Mouse (Mus musculus): ENCODE measurements around the gene Tsen54. TPM values are rescaled to one million over a fixed set of nuclear protein-coding genes. Genes with fewer than 3 reads are reported as not detected.
A peak's percentile ranks its signal among the peaks of the same experiment; 100 is the strongest.

The Tsen54 gene
- polyA plus RNA-seq, 1 experiment from 2014 or later, result 28.1 TPM

GRCm38 (mm10) chr11:115832064-115832463, 17.5 kb downstream of the Tsen54 start:
- peak overlapping the region; percentile 36; the same call in 1 of the 2 replicates for H3K9ac ChIP-seq (ENCODE audit: low read length)
- WGBS, result 45% methylated on average over 6 of the region's 6 CpGs

GRCm38 (mm10) chr11:115832523-115832922, 18.0 kb downstream of the Tsen54 start:
- Histone ChIP-seq H3K27ac (ENCODE audit: low read length) (peak overlapping the region; percentile 92), H3K36me3 (ENCODE audit: control insufficient read depth, insufficient read depth, low read length) (no peaks in the 10 kb centered on the region), H3K9ac (ENCODE audit: low read length) (peak overlapping the region; percentile 22), H3K27me3 (ENCODE audit: control insufficient read depth, insufficient read depth, low read length) (no peaks in the 10 kb centered on the region), H3K9me3 (replicated peaks; ENCODE audit: control insufficient read depth, low read length) (no peaks in the 10 kb centered on the region), H3K4me3 (replicated peaks; ENCODE audit: low read length) (no peak overlapping the region; the same call in 1 of the 2 replicates), H3K4me2 (ENCODE audit: low read depth, low read length) (peak overlapping the region; percentile 40; the same call in 1 of the 2 replicates), H3K4me1 (ENCODE audit: control insufficient read depth, insufficient read depth, low read length) (peaks cover 68% of the 10 kb centered on the region)
- WGBS, result 13% methylated on average over 8 of the region's 8 CpGs
- 0 out of 2 replicates have a peak, but pooled peaks have one; percentile 20 for ATAC-seq (ENCODE audit: insufficient read depth, low FRiP score)

More at GRCm38 (mm10) chr11:115832064-115832463, 17.5 kb downstream of the Tsen54 start:
- Histone ChIP-seq H3K9me3 (replicated peaks; ENCODE audit: control insufficient read depth, low read length) (no peaks in the 10 kb centered on the region), H3K4me1 (ENCODE audit: control insufficient read depth, insufficient read depth, low read length) (peaks cover 64% of the 10 kb centered on the region), H3K36me3 (ENCODE audit: control insufficient read depth, insufficient read depth, low read length) (no peaks in the 10 kb centered on the region), H3K27me3 (ENCODE audit: control insufficient read depth, insufficient read depth, low read length) (no peaks in the 10 kb centered on the region), H3K4me3 (replicated peaks; ENCODE audit: low read length) (no peak overlapping the region; the same call in 1 of the 2 replicates), H3K4me2 (ENCODE audit: low read depth, low read length) (peak overlapping the region; percentile 40; the same call in 1 of the 2 replicates), H3K27ac (ENCODE audit: low read length) (peak overlapping the region; percentile 92)
- no peak for ATAC-seq (ENCODE audit: insufficient read depth, low FRiP score)

GRCm38 (mm10) chr11:115833021-115833513, 18.5 kb downstream of the Tsen54 start:
- H3K27me3 ChIP-seq (ENCODE audit: control insufficient read depth, insufficient read depth, low read length), result no peaks in the 10 kb centered on the region
- peak overlapping the region; percentile 92 for H3K27ac ChIP-seq (ENCODE audit: low read length)
- no peaks in the 10 kb centered on the region for H3K36me3 ChIP-seq (ENCODE audit: control insufficient read depth, insufficient read depth, low read length)
- H3K4me3 ChIP-seq (replicated peaks; ENCODE audit: low read length), result no peak overlapping the region
- no peaks in the 10 kb centered on the region for H3K9me3 ChIP-seq (replicated peaks; ENCODE audit: control insufficient read depth, low read length)
- H3K4me1 ChIP-seq (ENCODE audit: control insufficient read depth, insufficient read depth, low read length), result peaks cover 72% of the 10 kb centered on the region
- peak; percentile 76 for ATAC-seq (ENCODE audit: insufficient read depth, low FRiP score)
- H3K9ac ChIP-seq (ENCODE audit: low read length), result peak overlapping the region; percentile 22
- WGBS, result 18% methylated on average over 8 of the region's 8 CpGs
- H3K4me2 ChIP-seq (ENCODE audit: low read depth, low read length), result peak overlapping the region; percentile 40

- Histone ChIP-seq H3K4me3 (replicated peaks; ENCODE audit: low read length) (no peak overlapping the region), H3K27ac (ENCODE audit: low read length) (peak overlapping the region; percentile 92), H3K9me3 (replicated peaks; ENCODE audit: control insufficient read depth, low read length) (no peaks in the 10 kb centered on the region), H3K9ac (ENCODE audit: low read length) (peak overlapping the region; percentile 22; the same call in 1 of the 2 replicates), H3K36me3 (ENCODE audit: control insufficient read depth, insufficient read depth, low read length) (no peaks in the 10 kb centered on the region), H3K27me3 (ENCODE audit: control insufficient read depth, insufficient read depth, low read length) (no peaks in the 10 kb centered on the region), H3K4me1 (ENCODE audit: control insufficient read depth, insufficient read depth, low read length) (peaks cover 65% of the 10 kb centered on the region), H3K4me2 (ENCODE audit: low read depth, low read length) (0 out of 2 replicates have a peak overlapping the region, but pooled peaks have one; percentile 40)
- 68% methylated on average over 6 of the region's 6 CpGs for WGBS
- no peak for ATAC-seq (ENCODE audit: insufficient read depth, low FRiP score)
These were observed 19.5 kb downstream of the Tsen54 start for GRCm38 (mm10) chr11:115834033-115834432.

- H3K27me3 ChIP-seq (ENCODE audit: control insufficient read depth, insufficient read depth, low read length), result no peaks in the 10 kb centered on the region
- H3K9ac ChIP-seq (ENCODE audit: low read length), result peak overlapping the region; percentile 43; the same call in 1 of the 2 replicates
- peaks cover 57% of the 10 kb centered on the region for H3K4me1 ChIP-seq (ENCODE audit: control insufficient read depth, insufficient read depth, low read length)
- no peaks in the 10 kb centered on the region for H3K9me3 ChIP-seq (replicated peaks; ENCODE audit: control insufficient read depth, low read length)
- no peak for ATAC-seq (ENCODE audit: insufficient read depth, low FRiP score)
- H3K27ac ChIP-seq (ENCODE audit: low read length), result peak overlapping the region; percentile 92
- no peaks in the 10 kb centered on the region for H3K36me3 ChIP-seq (ENCODE audit: control insufficient read depth, insufficient read depth, low read length)
- H3K4me2 ChIP-seq (ENCODE audit: low read depth, low read length), result peak overlapping the region; percentile 8; the same call in 1 of the 2 replicates
- WGBS, result 48% methylated on average over 11 of the region's 11 CpGs
- no peak overlapping the region for H3K4me3 ChIP-seq (replicated peaks; ENCODE audit: low read length)
These were observed 22.3 kb downstream of the Tsen54 start for GRCm38 (mm10) chr11:115836656-115837395.

- 86% methylated on average over 22 of the region's 22 CpGs for WGBS
- Histone ChIP-seq H3K27me3 (ENCODE audit: control insufficient read depth, insufficient read depth, low read length) (no peaks in the 10 kb centered on the region), H3K27ac (ENCODE audit: low read length) (peak overlapping the region; percentile 92), H3K9me3 (replicated peaks; ENCODE audit: control insufficient read depth, low read length) (no peaks in the 10 kb centered on the region), H3K4me1 (ENCODE audit: control insufficient read depth, insufficient read depth, low read length) (peaks cover 56% of the 10 kb centered on the region), H3K36me3 (ENCODE audit: control insufficient read depth, insufficient read depth, low read length) (no peaks in the 10 kb centered on the region), H3K4me3 (replicated peaks; ENCODE audit: low read length) (no peak overlapping the region), H3K4me2 (ENCODE audit: low read depth, low read length) (no peak overlapping the region), H3K9ac (ENCODE audit: low read length) (no peak overlapping the region)
- no peak for ATAC-seq (ENCODE audit: insufficient read depth, low FRiP score)
These were observed 23.3 kb downstream of the Tsen54 start for GRCm38 (mm10) chr11:115837606-115838345.

GRCm38 (mm10) chr11:115838895-115839311, 24.4 kb downstream of the Tsen54 start:
- Histone ChIP-seq H3K4me2 (ENCODE audit: low read depth, low read length) (peak overlapping the region; percentile 31), H3K36me3 (ENCODE audit: control insufficient read depth, insufficient read depth, low read length) (no peaks in the 10 kb centered on the region), H3K4me1 (ENCODE audit: control insufficient read depth, insufficient read depth, low read length) (peaks cover 48% of the 10 kb centered on the region), H3K9ac (ENCODE audit: low read length) (peak overlapping the region; percentile 33), H3K4me3 (replicated peaks; ENCODE audit: low read length) (no peak overlapping the region), H3K27ac (ENCODE audit: low read length) (peak overlapping the region; percentile 92), H3K27me3 (ENCODE audit: control insufficient read depth, insufficient read depth, low read length) (no peaks in the 10 kb centered on the region), H3K9me3 (replicated peaks; ENCODE audit: control insufficient read depth, low read length) (no peaks in the 10 kb centered on the region)
- ATAC-seq (ENCODE audit: insufficient read depth, low FRiP score), result peak; percentile 65
- 35% methylated on average over 4 of the region's 4 CpGs for WGBS

- no peaks in the 10 kb centered on the region for H3K36me3 ChIP-seq (ENCODE audit: control insufficient read depth, insufficient read depth, low read length)
- peak overlapping the region; percentile 33 for H3K9ac ChIP-seq (ENCODE audit: low read length)
- peak overlapping the region; percentile 92 for H3K27ac ChIP-seq (ENCODE audit: low read length)
- H3K4me3 ChIP-seq (replicated peaks; ENCODE audit: low read length), result no peak overlapping the region
- peaks cover 40% of the 10 kb centered on the region for H3K4me1 ChIP-seq (ENCODE audit: control insufficient read depth, insufficient read depth, low read length)
- ATAC-seq (ENCODE audit: insufficient read depth, low FRiP score), result no peak
- H3K9me3 ChIP-seq (replicated peaks; ENCODE audit: control insufficient read depth, low read length), result no peaks in the 10 kb centered on the region
- H3K27me3 ChIP-seq (ENCODE audit: control insufficient read depth, insufficient read depth, low read length), result no peaks in the 10 kb centered on the region
- WGBS, result 59% methylated on average over 3 of the region's 3 CpGs
- H3K4me2 ChIP-seq (ENCODE audit: low read depth, low read length), result peak overlapping the region; percentile 31; the same call in 1 of the 2 replicates
These were observed 25.2 kb downstream of the Tsen54 start for GRCm38 (mm10) chr11:115839732-115840131.

Data from stomach, embryonic 16.5 days (tissue).